Mouse (Mus musculus) adrenal gland, adult 8-10 months (tissue): ENCODE data around the gene Mlx. TPM values are rescaled to one million over a fixed set of nuclear protein-coding genes. Genes with fewer than 3 reads are reported as not detected.

Experiments
- DNase-seq: peaks from one replicate; pipeline ENCODE4 v3.0.0; 2022
- microRNA-seq, 2 experiments: library from miRNA; unstranded; fragments of <30 nt; microRNA quantifications; one replicate each; pipeline ENCODE4 v1.2.0; 2022
- total RNA-seq, 4 experiments: library from RNA; stranded (reverse); gene quantifications; 2 replicates each; pipeline ENCODE4 v1.2.4; 2022

Gene Mlx
- total RNA-seq, 4 experiments from 2014 or later = 38.1 to 69.0 (median 47.6) TPM

DNA sequence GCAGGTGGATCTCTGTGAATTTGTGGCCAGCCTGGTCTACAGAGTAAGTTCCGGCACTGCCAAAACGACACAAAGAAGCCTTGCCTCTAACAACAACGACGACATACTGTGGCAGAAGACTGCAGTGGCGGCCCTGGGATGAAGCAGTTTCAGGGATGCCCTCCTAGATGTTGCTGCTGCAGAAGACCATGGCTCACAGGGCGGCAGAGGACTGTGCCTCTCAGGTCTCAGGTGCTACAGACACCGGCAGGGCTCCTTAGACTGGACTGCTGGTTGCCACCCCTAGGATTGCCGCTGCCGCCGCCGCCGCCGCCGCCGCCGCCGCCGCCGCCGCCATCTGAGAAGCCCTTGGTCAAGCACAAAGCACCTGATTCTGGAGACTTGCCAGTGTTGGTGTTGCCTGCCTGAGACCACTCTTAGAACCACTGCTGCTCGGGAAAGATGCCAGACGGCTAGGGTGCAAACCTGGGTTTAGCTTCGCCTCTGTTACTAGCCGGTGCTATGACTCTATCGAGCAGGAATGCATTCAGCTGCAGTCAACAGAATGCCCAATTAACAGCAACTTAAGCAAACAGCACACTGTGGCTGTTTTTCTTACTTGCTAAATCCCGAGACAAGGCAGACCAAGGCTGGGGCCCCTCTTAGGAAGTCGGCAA, 53.2 kb downstream of the Mlx start:
- DNase-seq = no peak

DNA sequence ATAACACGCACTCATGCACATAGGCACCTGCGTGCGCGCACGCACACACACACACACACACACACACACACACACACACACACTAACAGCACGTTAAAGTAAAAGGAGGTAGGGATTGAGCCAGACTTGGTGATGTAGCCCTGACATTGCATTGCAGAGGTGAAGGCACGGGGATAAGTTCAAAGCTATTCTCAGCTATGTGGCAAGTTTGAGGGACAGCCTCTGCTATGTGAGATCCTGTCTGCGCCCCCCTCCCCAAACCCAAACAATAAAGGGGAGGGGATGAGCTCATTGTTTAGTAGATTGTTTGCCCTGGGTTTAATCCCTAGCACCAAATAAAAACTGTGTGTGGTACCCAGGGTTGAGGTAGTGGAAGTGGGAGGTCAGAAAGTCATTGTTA, 54.0 kb downstream of the Mlx start:
- no peak for DNase-seq

Small RNAs within 50 kb of the gene (microRNA-seq; reads per million reads assigned to microRNA genes)
- 0 reads per million in 2 experiments for gene Gm27626

Other genes starting within 250 kb of the Mlx start
- gene Stat5b, start 236.6 kb upstream of the Mlx start, total RNA-seq = 10 to 100 TPM; 64.5 to 92.1 (median 73.7) TPM
- 10 to 100 TPM; 30.6 to 60.4 (median 41.2) TPM for gene Stat5a, start 227.9 kb upstream of the Mlx start, total RNA-seq
- gene Stat3, start 147.7 kb upstream of the Mlx start, total RNA-seq = 100 to 1,000 TPM in 1 of 4 experiments, 10 to 100 TPM in 3; 84.0 to 116 (median 95.7) TPM
- gene Cavin1, start 116.4 kb upstream of the Mlx start, total RNA-seq = 100 to 1,000 TPM; 321 to 363 (median 344) TPM
- 100 to 1,000 TPM; 155 to 222 (median 186) TPM for gene Atp6v0a1, start 77.8 kb upstream of the Mlx start, total RNA-seq
- 10 to 100 TPM; 45.3 to 51.8 (median 49.6) TPM for gene Naglu, start 17.3 kb upstream of the Mlx start, total RNA-seq
- gene Hsd17b1, start 8.9 kb upstream of the Mlx start, total RNA-seq = 1 to 10 TPM; 1.7 to 2.4 (median 2.0) TPM
- 100 to 1,000 TPM in 2 of 4 experiments, 10 to 100 TPM in 2; 70.8 to 104 (median 89.9) TPM for gene Coasy, start 4.7 kb upstream of the Mlx start, total RNA-seq
- gene Psmc3ip, start 8.2 kb downstream of the Mlx start, total RNA-seq = 1 to 10 TPM; 3.6 to 5.9 (median 4.2) TPM
- gene Retreg3, start 32.6 kb downstream of the Mlx start, total RNA-seq = 10 to 100 TPM; 48.0 to 56.4 (median 50.8) TPM
- gene Tubg1, start 32.7 kb downstream of the Mlx start, total RNA-seq = 10 to 100 TPM; 34.2 to 43.3 (median 36.8) TPM
- gene Tubg2, start 68.6 kb downstream of the Mlx start, total RNA-seq = 10 to 100 TPM in 2 of 4 experiments, 1 to 10 TPM in 2; 6.1 to 11.1 (median 9.9) TPM
- 1 to 10 TPM; 5.7 to 7.4 (median 6.4) TPM for gene Cntnap1, start 83.2 kb downstream of the Mlx start, total RNA-seq
- 10 to 100 TPM; 26.9 to 44.3 (median 30.4) TPM for gene Plekhh3, start 84.1 kb downstream of the Mlx start, total RNA-seq
- gene Ccr10, start 88.2 kb downstream of the Mlx start, total RNA-seq = under 1 TPM; 0.15 to 0.70 (median 0.36) TPM
- 10 to 100 TPM; 39.9 to 59.3 (median 47.7) TPM for gene Ezh1, start 139.2 kb downstream of the Mlx start, total RNA-seq
- gene Ramp2, start 158.8 kb downstream of the Mlx start, total RNA-seq = 10 to 100 TPM; 26.3 to 56.5 (median 40.7) TPM
- gene Vps25, start 166.4 kb downstream of the Mlx start, total RNA-seq = 100 to 1,000 TPM; 109 to 120 (median 113) TPM
- gene Wnk4, start 173.3 kb downstream of the Mlx start, total RNA-seq = 1 to 10 TPM; 2.8 to 6.7 (median 4.9) TPM
- gene Cntd1, start 191.7 kb downstream of the Mlx start, total RNA-seq = under 1 TPM; 0.40 to 0.62 (median 0.57) TPM
- gene Coa3, start 191.8 kb downstream of the Mlx start, total RNA-seq = 10 to 100 TPM; 67.9 to 76.1 (median 74.4) TPM
- gene Becn1, start 215.0 kb downstream of the Mlx start, total RNA-seq = 100 to 1,000 TPM; 161 to 204 (median 178) TPM
- gene Psme3, start 228.9 kb downstream of the Mlx start, total RNA-seq = 100 to 1,000 TPM; 120 to 143 (median 125) TPM
- gene Aoc2, start 237.8 kb downstream of the Mlx start, total RNA-seq = 1 to 10 TPM; 4.9 to 10.0 (median 6.8) TPM
- gene Aoc3, start 243.3 kb downstream of the Mlx start, total RNA-seq = 100 to 1,000 TPM in 1 of 4 experiments, 10 to 100 TPM in 3; 22.9 to 107 (median 42.7) TPM